Mouse (Mus musculus) intestine, postnatal 0 days (tissue): ENCODE results near the gene Kcnmb1. TPM values are rescaled to one million over a fixed set of nuclear protein-coding genes. Genes with fewer than 3 reads are reported as not detected.
A peak's percentile ranks its signal among the peaks of the same experiment; 100 is the strongest.

Source experiments
- ATAC-seq: fragments of 200-750 bp; cut with Nextera tagmentation; 2 replicates; pipeline ENCODE4 v1.8.0; 2017; ENCODE audit warnings: mild to moderate bottlenecking, moderate TSS enrichment, moderate library complexity
- H3K27ac ChIP-seq: fragments of 300-500 bp; sonication (generic); 2 replicates; pipeline ENCODE4 v1.5.1; 2014; ENCODE audit warnings: mild to moderate bottlenecking, low read depth, low read length, moderate library complexity
- H3K27me3 ChIP-seq: fragments of 300-500 bp; sonication (generic); replicated peaks from 2 replicates; pipeline ENCODE4 v1.6.1; 2014; ENCODE audit warnings: low read length, mixed read lengths; ENCODE audit not compliant: control insufficient read depth, insufficient read depth
- H3K36me3 ChIP-seq: fragments of 300-500 bp; sonication (generic); 2 replicates; pipeline ENCODE4 v1.6.1; 2014; ENCODE audit warnings: mild to moderate bottlenecking, moderate library complexity; ENCODE audit not compliant: control insufficient read depth, insufficient read depth
- H3K4me1 ChIP-seq: fragments of 300-500 bp; sonication (generic); replicated peaks from 2 replicates; pipeline ENCODE4 v1.6.1; 2014; ENCODE audit warnings: antibody characterized with exemption, low read length, mixed read lengths; ENCODE audit not compliant: control insufficient read depth, insufficient read depth
- H3K4me2 ChIP-seq: fragments of 300-500 bp; sonication (generic); replicated peaks from 2 replicates; pipeline ENCODE4 v1.6.1; 2014; ENCODE audit warnings: low read depth, mild to moderate bottlenecking, moderate library complexity
- H3K4me3 ChIP-seq: fragments of 300-500 bp; sonication (generic); 2 replicates; pipeline ENCODE4 v1.5.1; 2014; ENCODE audit warnings: low read depth, low read length
- H3K9ac ChIP-seq: fragments of 300-500 bp; sonication (generic); 2 replicates; pipeline ENCODE4 v1.6.1; 2014; ENCODE audit warnings: mild to moderate bottlenecking, low read depth, low read length
- H3K9me3 ChIP-seq: fragments of 300-500 bp; sonication (generic); 2 replicates; pipeline ENCODE4 v1.6.1; 2016; ENCODE audit warnings: mixed run types; ENCODE audit not compliant: control insufficient read depth
- CTCF ChIP-seq: sonication (generic); IDR thresholded peaks from 2 replicates; pipeline ENCODE4 v1.5.1; 2016; ENCODE audit warnings: low read depth, mild to moderate bottlenecking, control low read depth, antibody characterized with exemption, moderate library complexity
- WGBS: fragments of 180-500 bp; shearing (Covaris S2); extraction: QIAGEN DNeasy Blood & Tissue Kit; methylation state at CpG from one replicate; pipeline ENCODE4 v1.1.7; 2014; 5-methylcytosine and 5-hydroxymethylcytosine counted together
- polyA plus RNA-seq: library from polyadenylated mRNA; unstranded; fragments of >200 nt; fragmentation: Nextera tagmentation; extraction: Ambion mirVana; gene quantifications from 2 replicates; pipeline ENCODE4 v1.2.1, GENCODE M21; 2015

Gene Kcnmb1
- polyA plus RNA-seq, 1 experiment from 2014 or later = 1.8 TPM

DNA sequence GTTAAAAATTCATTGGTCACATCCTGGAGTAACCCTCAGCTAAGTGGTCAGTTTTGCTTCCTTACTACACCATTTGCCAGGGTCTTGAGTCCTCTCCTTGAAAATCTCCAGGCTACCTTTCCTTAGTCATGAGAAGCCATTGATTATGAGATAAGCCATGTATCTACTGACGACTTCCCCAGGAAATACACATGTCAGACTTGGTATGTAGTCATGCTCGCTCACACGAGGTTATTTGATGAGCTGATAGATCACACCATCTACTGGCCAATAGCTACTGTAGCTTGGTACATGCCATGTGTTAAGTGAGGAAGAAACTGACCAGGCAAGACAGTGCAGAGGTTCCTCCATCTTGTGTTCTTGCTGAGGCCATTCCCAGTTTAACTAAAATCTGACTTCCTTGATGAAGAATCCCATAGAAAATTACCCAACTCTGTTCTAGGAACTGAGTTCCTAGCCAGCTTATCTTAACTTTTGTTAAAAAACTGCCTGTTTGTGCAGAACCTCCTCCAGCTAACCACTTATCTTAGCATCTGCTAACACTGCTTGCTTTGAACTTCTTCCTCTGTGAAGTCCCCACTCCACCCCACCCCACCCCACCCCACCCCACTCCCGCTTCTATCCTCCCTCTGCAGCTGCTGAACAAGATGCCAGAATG, 23.2 kb upstream of the Kcnmb1 start:
- no peak for ATAC-seq
- Histone ChIP-seq H3K27ac (no peak overlapping the region), H3K4me2 (no peak overlapping the region), H3K36me3 (no peaks in the 10 kb centered on the region), H3K9ac (no peak overlapping the region), H3K9me3 (no peaks in the 10 kb centered on the region), H3K4me3 (no peak overlapping the region), H3K27me3 (no peaks in the 10 kb centered on the region), H3K4me1 (no peaks in the 10 kb centered on the region)
- no peak for TF ChIP-seq CTCF
- WGBS = 64% methylated on average over 4 of the region's 4 CpGs

DNA sequence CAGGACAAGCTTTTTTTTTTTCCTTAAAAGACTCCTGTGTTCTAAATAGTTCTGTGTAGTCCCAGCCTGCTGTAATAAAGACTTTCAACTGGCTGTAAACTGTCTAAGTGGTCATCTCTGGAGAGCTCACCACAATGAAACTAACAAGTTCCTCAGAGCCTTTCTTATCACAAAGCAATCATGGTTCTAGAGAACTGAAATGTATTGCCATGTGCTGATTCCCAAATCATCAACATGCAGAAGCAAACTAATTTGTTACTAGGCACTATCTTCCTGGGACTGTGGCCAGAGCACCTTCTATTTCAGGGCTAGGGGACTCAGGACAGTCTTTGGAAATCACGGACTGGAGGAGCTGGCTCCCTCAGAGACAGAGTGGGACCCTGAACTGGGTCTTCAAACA, 19.2 kb upstream of the Kcnmb1 start:
- Histone ChIP-seq H3K4me1 (no peaks in the 10 kb centered on the region), H3K27me3 (no peaks in the 10 kb centered on the region), H3K27ac (no peak overlapping the region), H3K36me3 (no peaks in the 10 kb centered on the region), H3K4me3 (no peak overlapping the region), H3K4me2 (no peak overlapping the region), H3K9me3 (no peaks in the 10 kb centered on the region), H3K9ac (no peak overlapping the region)
- ATAC-seq = no peak
- 81% methylated on average over 1 of the region's 1 CpGs for WGBS
- no peak for TF ChIP-seq CTCF

DNA sequence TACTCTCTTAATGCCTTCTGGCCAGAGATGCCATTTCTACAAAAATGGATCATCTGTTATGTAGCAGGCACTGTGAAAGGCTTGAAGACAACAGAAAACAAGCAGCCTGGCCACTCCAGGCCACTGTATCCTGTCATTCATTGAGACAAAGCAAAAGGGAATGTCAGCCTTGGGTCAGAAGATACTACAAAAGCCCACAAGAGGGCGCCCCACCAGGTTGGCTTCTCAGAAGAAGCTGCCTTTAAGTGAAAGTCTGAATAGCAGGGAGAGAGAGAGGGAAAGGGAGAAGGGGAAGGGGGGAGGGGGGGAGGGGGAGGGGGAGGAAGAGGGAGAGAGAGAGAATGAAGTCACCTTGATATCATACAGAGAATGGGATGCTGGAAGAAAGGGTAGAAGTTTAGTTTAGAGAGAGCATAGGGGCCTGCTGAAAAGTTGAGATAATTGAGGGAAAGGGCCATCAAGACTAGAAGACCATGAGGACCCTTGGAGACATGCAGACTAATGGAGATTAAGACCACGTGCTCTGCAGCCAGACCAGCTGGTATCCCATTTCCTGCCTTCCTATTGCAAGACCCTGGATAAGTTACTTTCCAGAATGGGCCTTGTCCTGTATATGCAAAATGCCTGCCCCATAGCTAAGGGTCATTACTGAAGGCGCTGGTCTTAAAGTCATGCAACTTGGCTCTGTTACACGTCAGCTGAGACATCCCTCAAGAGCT, 18.6 kb upstream of the Kcnmb1 start:
- no peak overlapping the region for H3K9ac ChIP-seq

DNA sequence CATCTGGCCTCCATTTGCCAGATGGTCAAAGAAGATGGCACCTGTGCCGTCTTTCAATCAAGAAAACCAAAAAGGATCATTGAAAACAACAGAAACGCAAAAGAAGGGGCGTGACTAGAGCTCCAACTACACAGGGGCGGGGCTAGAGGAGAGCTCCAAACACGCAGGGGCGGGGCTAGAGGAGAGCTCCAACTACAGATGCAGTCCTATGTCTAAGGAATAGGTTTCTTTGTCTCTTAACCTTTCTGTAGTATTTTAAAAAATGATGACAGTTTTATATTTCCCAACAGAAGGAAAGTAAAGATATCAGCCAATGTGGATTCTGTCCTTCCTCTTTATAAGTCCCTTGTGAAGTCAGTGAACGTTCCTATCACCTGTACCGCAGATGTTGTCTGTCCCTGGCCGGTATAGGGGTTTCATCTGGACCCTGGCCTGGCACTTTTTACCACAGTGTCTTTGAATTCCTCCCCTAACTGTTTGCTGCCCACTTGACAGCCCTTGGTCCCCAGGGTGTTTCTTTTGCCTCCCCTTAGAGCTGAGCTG, 18.0 kb upstream of the Kcnmb1 start:
- no peak for TF ChIP-seq CTCF
- no peaks in the 10 kb centered on the region for H3K4me1 ChIP-seq
- no peak overlapping the region for H3K4me3 ChIP-seq
- no peaks in the 10 kb centered on the region for H3K27me3 ChIP-seq
- H3K9me3 ChIP-seq = no peaks in the 10 kb centered on the region
- H3K27ac ChIP-seq = no peak overlapping the region
- H3K36me3 ChIP-seq = no peaks in the 10 kb centered on the region
- no peak overlapping the region for H3K4me2 ChIP-seq
- no peak overlapping the region for H3K9ac ChIP-seq
- ATAC-seq = no peak
- 87% methylated on average over 9 of the region's 9 CpGs for WGBS

More for the DNA sequence above, 18.6 kb upstream of the Kcnmb1 start:
- Histone ChIP-seq H3K4me2 (no peak overlapping the region), H3K4me1 (no peaks in the 10 kb centered on the region), H3K27ac (no peak overlapping the region), H3K9me3 (no peaks in the 10 kb centered on the region), H3K36me3 (no peaks in the 10 kb centered on the region), H3K4me3 (no peak overlapping the region), H3K27me3 (no peaks in the 10 kb centered on the region)
- TF ChIP-seq CTCF = peak; percentile 57
- no peak for ATAC-seq
- 67% methylated on average over 4 of the region's 4 CpGs for WGBS

DNA sequence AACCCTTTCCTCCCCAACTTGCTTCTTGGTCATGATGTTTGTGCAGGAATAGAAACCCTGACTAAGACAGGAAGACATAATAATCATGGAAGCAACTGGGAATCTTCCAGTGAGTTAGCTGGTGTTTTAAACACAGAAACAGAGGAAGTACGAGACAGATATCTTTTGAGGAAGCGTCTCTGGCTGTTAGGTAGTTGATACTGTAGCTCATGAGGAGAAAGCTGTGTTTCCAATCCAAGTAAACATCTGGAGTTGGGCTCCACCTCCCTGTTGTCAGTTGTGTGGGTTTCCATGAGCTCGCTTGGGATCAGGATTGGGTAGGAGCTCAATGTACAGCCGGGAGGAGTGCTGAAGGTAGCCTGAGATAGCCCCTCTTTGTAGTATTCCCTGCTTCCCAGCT, 16.3 kb upstream of the Kcnmb1 start:
- H3K27me3 ChIP-seq = no peaks in the 10 kb centered on the region
- H3K36me3 ChIP-seq = no peaks in the 10 kb centered on the region
- no peak for TF ChIP-seq CTCF
- no peak overlapping the region for H3K27ac ChIP-seq
- ATAC-seq = no peak
- H3K4me3 ChIP-seq = no peak overlapping the region
- no peak overlapping the region for H3K4me2 ChIP-seq
- H3K4me1 ChIP-seq = no peaks in the 10 kb centered on the region
- 69% methylated on average over 4 of the region's 4 CpGs for WGBS
- no peak overlapping the region for H3K9ac ChIP-seq
- no peaks in the 10 kb centered on the region for H3K9me3 ChIP-seq

DNA sequence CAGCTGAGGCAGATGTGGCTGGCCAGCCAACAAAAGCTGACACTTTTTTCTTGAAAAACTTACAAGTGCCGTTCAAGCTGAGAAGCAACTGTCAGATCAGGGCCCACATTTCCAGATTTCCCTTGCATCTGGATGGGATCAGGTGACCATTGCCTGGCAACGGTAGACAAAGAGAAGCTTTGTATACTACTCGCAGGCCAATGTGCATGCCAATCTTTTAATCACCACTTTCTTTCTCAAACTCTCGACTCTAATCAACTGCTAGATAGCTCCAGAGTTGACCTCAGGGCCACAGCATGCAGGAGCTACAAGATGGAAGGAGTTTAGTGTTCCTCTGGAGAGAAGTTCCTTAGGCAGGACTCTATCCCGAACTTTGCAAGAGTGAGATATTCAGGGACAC, 11.7 kb upstream of the Kcnmb1 start:
- Histone ChIP-seq H3K27ac (no peak overlapping the region), H3K27me3 (no peaks in the 10 kb centered on the region), H3K4me1 (no peaks in the 10 kb centered on the region), H3K9me3 (no peaks in the 10 kb centered on the region), H3K9ac (no peak overlapping the region), H3K4me3 (no peak overlapping the region), H3K36me3 (no peaks in the 10 kb centered on the region), H3K4me2 (no peak overlapping the region)
- WGBS = 55% methylated on average over 5 of the region's 5 CpGs
- no peak for ATAC-seq
- no peak for TF ChIP-seq CTCF
